Mouse (Mus musculus): Measurements from ENCODE around the gene Cldn19. TPM values are rescaled to one million over a fixed set of nuclear protein-coding genes. Genes with fewer than 3 reads are reported as not detected.

Cldn19 gene
- polyA plus RNA-seq (2017; shearing (Covaris generic)) = not detected

GRCm38 (mm10) chr4:119255351-119255750, at the start of gene Cldn19:
Cldn19 (plus strand) TSS chr4:119255414.

GRCm38 (mm10) chr4:119218169-119218568, 37.0 kb upstream of the Cldn19 start, which contains the start of gene Tmem269:
Tmem269 (minus strand) TSS chr4:119218217.

GRCm38 (mm10) chr4:119232410-119233255, 22.6 kb upstream of the Cldn19 start, which contains the start of the genes AU022252 and P3h1:
AU022252 (minus strand) TSS chr4:119232712.
P3h1 (plus strand) TSS chr4:119232915.

GRCm38 (mm10) chr4:119294415-119295133, 39.4 kb downstream of the Cldn19 start, which contains the start of gene Ybx1:
Ybx1 (minus strand) TSS chr4:119294604.

Other genes starting within 250 kb of the Cldn19 start
- 54.3 TPM for gene Slc2a1, start 146.7 kb upstream of the Cldn19 start, polyA plus RNA-seq (2017; shearing (Covaris generic))
- gene Zfp691, start 81.2 kb upstream of the Cldn19 start, polyA plus RNA-seq (2017; shearing (Covaris generic)) = 2.1 TPM
- gene Ermap, start 65.4 kb upstream of the Cldn19 start, polyA plus RNA-seq (2017; shearing (Covaris generic)) = 0.53 TPM
- gene Svbp, start 60.1 kb upstream of the Cldn19 start, polyA plus RNA-seq (2017; shearing (Covaris generic)) = 67.0 TPM
- gene Tmem269, start 37.2 kb upstream of the Cldn19 start, polyA plus RNA-seq (2017; shearing (Covaris generic)) = 0.73 TPM
- gene AU022252, start 22.7 kb upstream of the Cldn19 start, polyA plus RNA-seq (2017; shearing (Covaris generic)) = 16.7 TPM
- 3.9 TPM for gene P3h1, start 22.5 kb upstream of the Cldn19 start, polyA plus RNA-seq (2017; shearing (Covaris generic))
- gene Ybx1, start 39.2 kb downstream of the Cldn19 start, polyA plus RNA-seq (2017; shearing (Covaris generic)) = 478 TPM
- 47.9 TPM for gene Ppih, start 65.1 kb downstream of the Cldn19 start, polyA plus RNA-seq (2017; shearing (Covaris generic))
- 7.9 TPM for gene Ccdc30, start 160.1 kb downstream of the Cldn19 start, polyA plus RNA-seq (2017; shearing (Covaris generic))
- 61.3 TPM for gene Ppcs, start 167.0 kb downstream of the Cldn19 start, polyA plus RNA-seq (2017; shearing (Covaris generic))
- 0.78 TPM for gene Zmynd12, start 167.4 kb downstream of the Cldn19 start, polyA plus RNA-seq (2017; shearing (Covaris generic))
- gene Rimkla, start 237.2 kb downstream of the Cldn19 start, polyA plus RNA-seq (2017; shearing (Covaris generic)) = 0.85 TPM

Data from CD4-positive, CD25-positive, alpha-beta regulatory T cell (primary cell).